Mouse (Mus musculus) stomach, embryonic 16.5 days (tissue): ENCODE results near the gene Zfp771. TPM values are rescaled to one million over a fixed set of nuclear protein-coding genes. Genes with fewer than 3 reads are reported as not detected.

Source experiments
- ATAC-seq: fragments of 200-750 bp; cut with Nextera tagmentation; 2 replicates; pipeline ENCODE4 v1.8.0; 2017; ENCODE audit warnings: moderate number of reproducible peaks, moderate TSS enrichment; ENCODE audit not compliant: insufficient read depth, low FRiP score
- H3K27ac ChIP-seq: fragments of 300-500 bp; sonication (generic); 2 replicates; pipeline ENCODE4 v1.5.1; 2014; ENCODE audit warnings: low read length
- H3K27me3 ChIP-seq: fragments of 300-500 bp; sonication (generic); 2 replicates; pipeline ENCODE4 v1.6.1; 2014; ENCODE audit warnings: low read length, control low read depth, mixed read lengths; ENCODE audit not compliant: control insufficient read depth, insufficient read depth
- H3K36me3 ChIP-seq: fragments of 300-500 bp; sonication (generic); 2 replicates; pipeline ENCODE4 v1.6.1; 2014; ENCODE audit warnings: low read length; ENCODE audit not compliant: control insufficient read depth, insufficient read depth
- H3K4me1 ChIP-seq: fragments of 300-500 bp; sonication (generic); 2 replicates; pipeline ENCODE4 v1.6.1; 2014; ENCODE audit warnings: low read length, control low read depth, mixed read lengths; ENCODE audit not compliant: control insufficient read depth, insufficient read depth
- H3K4me2 ChIP-seq: fragments of 300-500 bp; sonication (generic); 2 replicates; pipeline ENCODE4 v1.6.1; 2014; ENCODE audit warnings: low read depth, low read length, mixed read lengths
- H3K4me3 ChIP-seq: fragments of 300-500 bp; sonication (generic); replicated peaks from 2 replicates; pipeline ENCODE4 v1.5.1; 2014; ENCODE audit warnings: mild to moderate bottlenecking, low read length
- H3K9ac ChIP-seq: fragments of 300-500 bp; sonication (generic); 2 replicates; pipeline ENCODE4 v1.6.1; 2014; ENCODE audit warnings: low read length
- H3K9me3 ChIP-seq: fragments of 300-500 bp; sonication (generic); replicated peaks from 2 replicates; pipeline ENCODE4 v1.6.1; 2016; ENCODE audit warnings: low read length, control low read depth; ENCODE audit not compliant: control insufficient read depth
- WGBS: fragments of 180-500 bp; shearing (Covaris S2); extraction: QIAGEN DNeasy Blood & Tissue Kit; methylation state at CpG from one replicate; pipeline ENCODE4 v1.1.7; 2014; 5-methylcytosine and 5-hydroxymethylcytosine counted together
- polyA plus RNA-seq: library from polyadenylated mRNA; unstranded; fragments of >200 nt; fragmentation: Nextera tagmentation; extraction: Ambion mirVana; gene quantifications from 2 replicates; pipeline ENCODE4 v1.2.1, GENCODE M21; 2015

Gene Zfp771
- polyA plus RNA-seq, 1 experiment from 2014 or later = 37.8 TPM

GRCm38 (mm10) chr7:127272566-127272965 lies 28.5 kb downstream of the Zfp771 start:
- no peak for ATAC-seq
- Histone ChIP-seq H3K36me3 (no peaks in the 10 kb centered on the region; the same call in 1 of the 2 replicates), H3K4me1 (peaks cover 11% of the 10 kb centered on the region), H3K27me3 (no peaks in the 10 kb centered on the region), H3K4me2 (peak overlapping the region; percentile 88), H3K9me3 (peaks cover 8% of the 10 kb centered on the region; the same call in 1 of the 2 replicates), H3K9ac (no peak overlapping the region), H3K27ac (no peak overlapping the region), H3K4me3 (peak overlapping the region; percentile 90)
- WGBS = 94% methylated on average over 15 of the region's 15 CpGs

GRCm38 (mm10) chr7:127273118-127273923 lies 29.2 kb downstream of the Zfp771 start:
- Histone ChIP-seq H3K9ac (peak overlapping the region; percentile 96), H3K4me3 (peak overlapping the region; percentile 90), H3K27ac (peak overlapping the region; percentile 88), H3K4me1 (peaks cover 11% of the 10 kb centered on the region), H3K4me2 (peak overlapping the region; percentile 88), H3K9me3 (peaks cover 7% of the 10 kb centered on the region; the same call in 1 of the 2 replicates), H3K27me3 (no peaks in the 10 kb centered on the region), H3K36me3 (no peaks in the 10 kb centered on the region; the same call in 1 of the 2 replicates)
- 12% methylated on average over 50 of the region's 50 CpGs for WGBS
- peak; percentile 31; the same call in 1 of the 2 replicates for ATAC-seq

- peak within 1 kb of the TSS; percentile 88 for H3K27ac ChIP-seq
- peak within 1 kb of the TSS; percentile 88 for H3K4me2 ChIP-seq
- peak within 1 kb of the TSS; percentile 90 for H3K4me3 ChIP-seq
- no peaks in the 10 kb centered on the region; the same call in 1 of the 2 replicates for H3K36me3 ChIP-seq
- peak; percentile 88 for ATAC-seq
- H3K9ac ChIP-seq = peak within 1 kb of the TSS; percentile 96
- 2% methylated on average over 39 of the region's 39 CpGs for WGBS
- H3K4me1 ChIP-seq = peaks cover 15% of the 10 kb centered on the region
- H3K27me3 ChIP-seq = no peaks in the 10 kb centered on the region
- no peaks in the 10 kb centered on the region for H3K9me3 ChIP-seq
Measured at GRCm38 (mm10) chr7:127273925-127274789, 30.1 kb downstream of the Zfp771 start, which contains the start of gene Sephs2. Sephs2 (minus strand) TSS chr7:127274055.

- Histone ChIP-seq H3K27me3 (no peaks in the 10 kb centered on the region), H3K9ac (no peak overlapping the region), H3K4me2 (no peak overlapping the region), H3K36me3 (no peaks in the 10 kb centered on the region), H3K4me3 (no peak overlapping the region), H3K27ac (peak overlapping the region; percentile 76), H3K4me1 (peaks cover 15% of the 10 kb centered on the region), H3K9me3 (no peaks in the 10 kb centered on the region)
- peak; percentile 55 for ATAC-seq
- WGBS = 42% methylated on average over 5 of the region's 5 CpGs
Measured at GRCm38 (mm10) chr7:127276519-127276961, 32.5 kb downstream of the Zfp771 start.

GRCm38 (mm10) chr7:127278311-127278710 lies 34.2 kb downstream of the Zfp771 start:
- no peak; the same call in 1 of the 2 replicates for ATAC-seq
- peaks cover 3% of the 10 kb centered on the region; the same call in 1 of the 2 replicates for H3K4me1 ChIP-seq
- H3K9ac ChIP-seq = no peak overlapping the region
- no peak overlapping the region for H3K4me3 ChIP-seq
- no peaks in the 10 kb centered on the region for H3K36me3 ChIP-seq
- H3K27me3 ChIP-seq = no peaks in the 10 kb centered on the region
- H3K27ac ChIP-seq = no peak overlapping the region
- no peak overlapping the region for H3K4me2 ChIP-seq
- 23% methylated on average over 8 of the region's 8 CpGs for WGBS
- H3K9me3 ChIP-seq = no peaks in the 10 kb centered on the region

- H3K27ac ChIP-seq = no peak overlapping the region
- H3K4me1 ChIP-seq = peaks cover 3% of the 10 kb centered on the region; the same call in 1 of the 2 replicates
- no peak for ATAC-seq
- H3K9ac ChIP-seq = no peak overlapping the region
- 60% methylated on average over 3 of the region's 3 CpGs for WGBS
- H3K27me3 ChIP-seq = no peaks in the 10 kb centered on the region
- H3K36me3 ChIP-seq = no peaks in the 10 kb centered on the region
- H3K9me3 ChIP-seq = no peaks in the 10 kb centered on the region
- no peak overlapping the region for H3K4me2 ChIP-seq
- no peak overlapping the region for H3K4me3 ChIP-seq
Measured at GRCm38 (mm10) chr7:127280092-127280491, 36.0 kb downstream of the Zfp771 start.

GRCm38 (mm10) chr7:127281114-127281513 lies 37.0 kb downstream of the Zfp771 start:
- H3K4me2 ChIP-seq = no peak overlapping the region
- H3K9ac ChIP-seq = no peak overlapping the region
- H3K36me3 ChIP-seq = no peaks in the 10 kb centered on the region
- H3K4me3 ChIP-seq = no peak overlapping the region
- ATAC-seq = no peak
- peaks cover 3% of the 10 kb centered on the region; the same call in 1 of the 2 replicates for H3K4me1 ChIP-seq
- 32% methylated on average over 4 of the region's 4 CpGs for WGBS
- no peak overlapping the region for H3K27ac ChIP-seq
- no peaks in the 10 kb centered on the region for H3K27me3 ChIP-seq
- H3K9me3 ChIP-seq = no peaks in the 10 kb centered on the region

- no peak overlapping the region for H3K4me3 ChIP-seq
Measured at GRCm38 (mm10) chr7:127282190-127282589, 38.1 kb downstream of the Zfp771 start.

More at GRCm38 (mm10) chr7:127282190-127282589, 38.1 kb downstream of the Zfp771 start:
- 89% methylated on average over 2 of the region's 2 CpGs for WGBS
- no peak overlapping the region for H3K4me2 ChIP-seq
- no peaks in the 10 kb centered on the region for H3K9me3 ChIP-seq
- peaks cover 3% of the 10 kb centered on the region; the same call in 1 of the 2 replicates for H3K4me1 ChIP-seq
- H3K9ac ChIP-seq = no peak overlapping the region
- ATAC-seq = no peak
- H3K36me3 ChIP-seq = no peaks in the 10 kb centered on the region
- no peaks in the 10 kb centered on the region for H3K27me3 ChIP-seq
- H3K27ac ChIP-seq = no peak overlapping the region
